Mouse (Mus musculus) bone marrow macrophage, adult 2 months (primary cell): ENCODE results near the gene 1700129C05Rik. TPM values are rescaled to one million over a fixed set of nuclear protein-coding genes. Genes with fewer than 3 reads are reported as not detected.

ENCODE experiments used
- H3K27ac ChIP-seq: 2 replicates; pipeline ENCODE4 v1.5.1; 2012; ENCODE audit warnings: low read depth, low read length; ENCODE audit not compliant: insufficient read depth
- H3K4me1 ChIP-seq: 2 replicates; pipeline ENCODE4 v1.6.1; 2012; ENCODE audit warnings: low read length; ENCODE audit not compliant: control insufficient read depth, insufficient read depth
- H3K4me3 ChIP-seq: 2 replicates; pipeline ENCODE4 v1.5.1; 2012; ENCODE audit warnings: mild to moderate bottlenecking, low read length, moderate library complexity; ENCODE audit not compliant: insufficient read depth
- CTCF ChIP-seq: IDR thresholded peaks from 2 replicates; pipeline ENCODE4 v1.5.1; 2012; ENCODE audit warnings: low read depth, mild to moderate bottlenecking, low read length, moderate library complexity
- POLR2A ChIP-seq: IDR thresholded peaks from 2 replicates; pipeline ENCODE4 v1.6.1; 2012; ENCODE audit warnings: mild to moderate bottlenecking, low read depth, low read length, borderline replicate concordance
- polyA plus RNA-seq: library from polyadenylated mRNA; stranded (reverse); fragments of >200 nt; gene quantifications from 2 replicates; pipeline ENCODE4 v1.2.4, GENCODE M21; 2012; ENCODE audit not compliant: missing spikeins, insufficient read depth, insufficient read length

Gene 1700129C05Rik
- polyA plus RNA-seq = not detected in 2 replicates

GRCm38 (mm10) chr14:59142793-59143192, at the start of gene 1700129C05Rik:
1700129C05Rik (minus strand) TSS chr14:59142893.
- no peak within 1 kb of the TSS for H3K27ac ChIP-seq

GRCm38 (mm10) chr14:59186121-59186520, 43.4 kb upstream of the 1700129C05Rik start:
- TF ChIP-seq CTCF (no peak), POLR2A (no peak)
- Histone ChIP-seq H3K27ac (no peak overlapping the region), H3K4me1 (no peaks in the 10 kb centered on the region), H3K4me3 (no peak overlapping the region)

More at GRCm38 (mm10) chr14:59142793-59143192, at the start of gene 1700129C05Rik:
- Histone ChIP-seq H3K4me3 (no peak within 1 kb of the TSS), H3K4me1 (no peaks in the 10 kb centered on the region)
- TF ChIP-seq POLR2A (no peak), CTCF (no peak)

GRCm38 (mm10) chr14:59185514-59185913, 42.8 kb upstream of the 1700129C05Rik start:
- no peak overlapping the region for H3K4me3 ChIP-seq
- H3K27ac ChIP-seq = no peak overlapping the region
- no peaks in the 10 kb centered on the region for H3K4me1 ChIP-seq
- TF ChIP-seq CTCF (no peak), POLR2A (no peak)

GRCm38 (mm10) chr14:59182732-59183131, 40.0 kb upstream of the 1700129C05Rik start:
- Histone ChIP-seq H3K4me3 (no peak overlapping the region), H3K27ac (no peak overlapping the region), H3K4me1 (no peaks in the 10 kb centered on the region)
- TF ChIP-seq CTCF (no peak), POLR2A (no peak)

- Histone ChIP-seq H3K4me1 (no peaks in the 10 kb centered on the region), H3K4me3 (no peak within 1 kb of the TSS), H3K27ac (no peak within 1 kb of the TSS)
- TF ChIP-seq CTCF = no peak
- no peak for TF ChIP-seq POLR2A
Observed at GRCm38 (mm10) chr14:59178649-59179048, 36.0 kb upstream of the 1700129C05Rik start, which contains the start of gene Gm5142. Gm5142 (minus strand) TSS chr14:59178749.

- Histone ChIP-seq H3K27ac (no peak overlapping the region), H3K4me3 (no peak overlapping the region), H3K4me1 (no peaks in the 10 kb centered on the region)
- TF ChIP-seq POLR2A (no peak), CTCF (no peak)
Observed at GRCm38 (mm10) chr14:59157016-59157698, 14.5 kb upstream of the 1700129C05Rik start.

GRCm38 (mm10) chr14:59155589-59155988, 12.9 kb upstream of the 1700129C05Rik start:
- H3K4me1 ChIP-seq = no peaks in the 10 kb centered on the region
- TF ChIP-seq CTCF = no peak
- TF ChIP-seq POLR2A = no peak
- H3K27ac ChIP-seq = no peak overlapping the region
- no peak overlapping the region for H3K4me3 ChIP-seq

GRCm38 (mm10) chr14:59114281-59114680, 28.4 kb downstream of the 1700129C05Rik start:
- H3K4me1 ChIP-seq = no peaks in the 10 kb centered on the region
- TF ChIP-seq CTCF (no peak), POLR2A (no peak)
- H3K4me3 ChIP-seq = no peak overlapping the region
- no peak overlapping the region for H3K27ac ChIP-seq

- Histone ChIP-seq H3K27ac (no peak overlapping the region), H3K4me3 (no peak overlapping the region), H3K4me1 (no peaks in the 10 kb centered on the region)
- no peak for TF ChIP-seq CTCF
- no peak for TF ChIP-seq POLR2A
Observed at GRCm38 (mm10) chr14:59104006-59104605, 38.6 kb downstream of the 1700129C05Rik start.

- no peak for TF ChIP-seq CTCF
- TF ChIP-seq POLR2A = no peak
- Histone ChIP-seq H3K4me3 (no peak overlapping the region), H3K27ac (no peak overlapping the region), H3K4me1 (no peaks in the 10 kb centered on the region)
Observed at GRCm38 (mm10) chr14:59093601-59094000, 49.1 kb downstream of the 1700129C05Rik start.

GRCm38 (mm10) chr14:59084396-59084795, 58.3 kb downstream of the 1700129C05Rik start:
- TF ChIP-seq CTCF = no peak
- TF ChIP-seq POLR2A = no peak
- Histone ChIP-seq H3K4me1 (no peaks in the 10 kb centered on the region), H3K4me3 (no peak overlapping the region), H3K27ac (no peak overlapping the region)

Other genes with a start within 250 kb of the 1700129C05Rik start
- gene Gm5142, start 35.9 kb upstream of the 1700129C05Rik start, polyA plus RNA-seq = not detected in 2 replicates
- gene Rcbtb1, start 58.3 kb upstream of the 1700129C05Rik start, polyA plus RNA-seq = 16.4 and 16.7 TPM in 2 replicates
- 1.3 TPM in 1 of 2 replicates, not detected in the other for gene Gm6904, start 117.3 kb upstream of the 1700129C05Rik start, polyA plus RNA-seq
- gene Phf11a, start 154.6 kb upstream of the 1700129C05Rik start, polyA plus RNA-seq = 7.0 and 7.1 TPM in 2 replicates
- gene Phf11b, start 198.5 kb upstream of the 1700129C05Rik start, polyA plus RNA-seq = 31.9 and 36.1 TPM in 2 replicates
- gene Phf11d, start 222.6 kb upstream of the 1700129C05Rik start, polyA plus RNA-seq = 42.3 and 47.9 TPM in 2 replicates